Mouse (Mus musculus) erythroblast, adult 5-6 weeks (primary cell): ENCODE results near the gene 4930469K13Rik. TPM values are rescaled to one million over a fixed set of nuclear protein-coding genes. Genes with fewer than 3 reads are reported as not detected.

ENCODE experiments used
- ATAC-seq: replicated peaks from 2 replicates; pipeline ENCODE4 v1.8.0; 2016; ENCODE audit warnings: moderate number of reproducible peaks, mild to moderate bottlenecking, moderate TSS enrichment, inconsistent platforms; ENCODE audit not compliant: poor library complexity, low FRiP score, severe bottlenecking
- total RNA-seq, 2 experiments: library from RNA; stranded (forward) in 1 of 2; stranded (reverse) in 1 of 2; fragments of 150-400 nt in 1 of 2; fragments of 200-764, 138-1000 nt in 1 of 2; gene quantifications; 2 replicates each; pipeline versions ENCODE4 v1.2.3 to v1.2.4; 2015 to 2017; ENCODE audit warnings: low replicate concordance in 2 of 2

The 4930469K13Rik gene
- total RNA-seq, 2 experiments from 2014 or later, result not detected

- ATAC-seq, result no peak
These were observed 14.6 kb downstream of the 4930469K13Rik start for GRCm38 (mm10) chr11:34083795-34084194.

- ATAC-seq, result no peak
These were observed 18.6 kb downstream of the 4930469K13Rik start for GRCm38 (mm10) chr11:34079542-34080464.

GRCm38 (mm10) chr11:34078581-34078980, 19.8 kb downstream of the 4930469K13Rik start:
- no peak for ATAC-seq

- no peak for ATAC-seq
These were observed 20.5 kb downstream of the 4930469K13Rik start for GRCm38 (mm10) chr11:34077870-34078269.

- ATAC-seq, result peak; percentile 60
These were observed 24.6 kb downstream of the 4930469K13Rik start for GRCm38 (mm10) chr11:34073776-34074175.

- ATAC-seq, result no peak
These were observed 26.0 kb downstream of the 4930469K13Rik start for GRCm38 (mm10) chr11:34072309-34072708.

- no peak for ATAC-seq
These were observed 27.8 kb downstream of the 4930469K13Rik start for GRCm38 (mm10) chr11:34070596-34070995.

- no peak for ATAC-seq
These were observed 34.5 kb downstream of the 4930469K13Rik start for GRCm38 (mm10) chr11:34063702-34064485.

- no peak for ATAC-seq
These were observed 35.1 kb downstream of the 4930469K13Rik start for GRCm38 (mm10) chr11:34063257-34063656.

- ATAC-seq, result no peak
These were observed 36.6 kb downstream of the 4930469K13Rik start for GRCm38 (mm10) chr11:34061740-34062139.

- ATAC-seq, result no peak
These were observed 39.4 kb downstream of the 4930469K13Rik start for GRCm38 (mm10) chr11:34058960-34059359.

- ATAC-seq, result no peak
These were observed 40.0 kb downstream of the 4930469K13Rik start for GRCm38 (mm10) chr11:34058332-34058731.

- ATAC-seq, result no peak
These were observed 41.6 kb downstream of the 4930469K13Rik start for GRCm38 (mm10) chr11:34056715-34057114.

- no peak for ATAC-seq
These were observed 44.2 kb downstream of the 4930469K13Rik start for GRCm38 (mm10) chr11:34054031-34054727.

- ATAC-seq, result no peak
These were observed 45.1 kb downstream of the 4930469K13Rik start for GRCm38 (mm10) chr11:34053031-34053818.

- no peak for ATAC-seq
These were observed 47.7 kb downstream of the 4930469K13Rik start for GRCm38 (mm10) chr11:34050643-34051042.

GRCm38 (mm10) chr11:34050063-34050462, 48.3 kb downstream of the 4930469K13Rik start:
- no peak for ATAC-seq

- no peak for ATAC-seq
These were observed 49.3 kb downstream of the 4930469K13Rik start for GRCm38 (mm10) chr11:34049125-34049379.

- no peak for ATAC-seq
These were observed 49.8 kb downstream of the 4930469K13Rik start for GRCm38 (mm10) chr11:34048375-34049124.
